Mouse (Mus musculus) ovary, postnatal 14 days (tissue): ENCODE data around the gene Map3k14.
A peak's percentile ranks its signal among the peaks of the same experiment; 100 is the strongest.
"Not testable (repeated sequence)": the region's sequence is repeated elsewhere in the genome, so short reads cannot be mapped to it uniquely, and the experiment has no call there.

Experiments used
- DNase-seq: peaks from one replicate; pipeline ENCODE4 v3.0.0; 2022; ENCODE audit warnings: low spot score

The Map3k14 gene

DNA sequence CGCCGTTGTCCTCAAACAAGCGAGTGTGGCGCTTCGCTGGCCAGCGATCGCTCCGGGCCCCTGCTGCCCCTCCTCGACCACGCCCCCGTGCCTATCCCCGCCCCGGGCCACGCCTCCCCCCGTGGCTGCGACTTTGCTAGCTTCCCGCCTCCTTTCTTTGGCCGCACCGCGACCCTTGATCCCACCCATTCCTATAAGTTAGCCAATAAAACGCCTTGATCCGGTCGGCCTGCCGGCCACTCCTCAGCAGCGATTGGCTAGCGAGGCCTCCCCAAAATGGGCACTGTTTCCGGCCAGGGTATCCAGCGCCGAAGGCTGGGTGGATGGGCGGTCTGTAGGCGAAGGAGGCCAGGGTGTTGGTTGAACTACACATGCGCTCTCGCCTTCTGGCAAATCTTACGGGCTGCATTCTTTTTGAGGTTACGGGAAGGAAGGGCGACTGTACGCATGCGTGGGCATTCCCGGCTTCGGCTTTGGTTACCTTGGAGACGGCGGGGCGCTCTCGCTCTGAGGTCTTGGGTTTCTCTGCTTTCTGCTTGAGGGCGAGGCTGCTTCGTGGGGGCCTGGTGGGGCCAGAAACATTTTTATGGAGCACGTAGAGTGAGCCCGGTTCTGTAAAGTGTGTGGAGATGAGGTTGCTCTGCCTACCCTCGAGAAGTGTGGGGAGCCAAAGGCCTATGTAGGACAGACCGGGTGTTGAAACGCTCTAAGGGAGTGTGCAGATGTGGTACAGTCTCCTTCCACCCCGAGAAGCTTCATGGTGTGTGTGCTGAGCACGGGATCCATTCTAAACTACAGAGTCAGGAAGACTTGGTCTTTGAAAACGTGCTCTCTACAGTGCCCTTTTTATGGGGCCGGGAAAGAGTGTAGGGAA is at the start of gene Map3k14:
Gene Map3k14 (minus strand): TSS at position 127 of the 874 bp plus-strand sequence.
- peak; percentile 99 for DNase-seq

- DNase-seq, result no peak
These were observed 48.1 kb upstream of the Map3k14 start for GRCm38 (mm10) chr11:103315379-103315778.

- DNase-seq, result no peak
These were observed 47.6 kb upstream of the Map3k14 start for GRCm38 (mm10) chr11:103314736-103315374.

- DNase-seq, result no peak
These were observed 46.3 kb upstream of the Map3k14 start for GRCm38 (mm10) chr11:103313542-103313941.

- no peak for DNase-seq
These were observed 45.5 kb upstream of the Map3k14 start for GRCm38 (mm10) chr11:103312655-103313255.

GRCm38 (mm10) chr11:103311960-103312611 is 44.8 kb upstream of the Map3k14 start:
- peak; percentile 39 for DNase-seq

GRCm38 (mm10) chr11:103309956-103310574 is 42.8 kb upstream of the Map3k14 start:
- no peak for DNase-seq

- no peak for DNase-seq
These were observed 40.6 kb upstream of the Map3k14 start for GRCm38 (mm10) chr11:103307910-103308309.

- DNase-seq, result no peak
These were observed 37.3 kb upstream of the Map3k14 start for GRCm38 (mm10) chr11:103304525-103304924.

- no peak for DNase-seq
These were observed 27.5 kb upstream of the Map3k14 start for GRCm38 (mm10) chr11:103294772-103295171.

GRCm38 (mm10) chr11:103294066-103294465 is 26.8 kb upstream of the Map3k14 start:
- DNase-seq, result no peak

- no peak for DNase-seq
These were observed 25.6 kb upstream of the Map3k14 start for GRCm38 (mm10) chr11:103292890-103293287.

DNA sequence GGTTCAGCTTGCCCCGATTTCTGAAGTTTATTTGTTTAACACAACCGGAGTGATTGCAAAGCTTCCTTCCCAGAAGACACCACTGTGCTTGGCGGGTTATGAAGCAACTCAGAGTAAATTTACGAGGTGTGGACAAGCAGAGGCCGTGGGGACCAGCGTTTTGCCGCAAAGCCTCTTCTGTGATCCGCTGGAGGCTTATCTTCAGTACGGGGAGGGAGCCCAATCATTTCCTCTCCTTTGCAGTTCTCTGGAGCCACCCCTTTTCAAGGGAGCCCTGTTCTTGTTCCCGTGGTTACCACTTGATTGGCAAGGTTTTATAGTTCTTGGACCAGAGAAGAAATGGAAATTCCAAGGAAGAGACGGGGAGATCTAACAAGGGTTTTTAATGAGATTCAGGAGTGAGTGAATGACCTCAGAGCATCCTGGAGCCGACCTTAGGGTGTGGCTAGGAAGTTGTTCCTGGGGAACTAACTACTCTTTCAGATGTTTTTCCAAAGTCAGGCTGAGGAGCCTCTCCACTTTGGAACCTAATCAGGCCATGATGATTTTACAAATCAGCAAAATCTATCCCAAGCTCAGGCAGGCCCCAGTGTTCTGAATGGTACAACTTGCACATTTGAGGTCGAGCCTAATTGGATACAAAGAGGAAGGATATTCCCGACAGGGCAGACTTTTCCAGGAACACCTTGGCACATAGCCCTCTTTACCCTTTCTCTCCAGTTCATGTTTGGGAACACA is 25.0 kb upstream of the Map3k14 start:
- DNase-seq, result no peak

- not testable (repeated sequence) for DNase-seq
These were observed 23.6 kb upstream of the Map3k14 start for GRCm38 (mm10) chr11:103290841-103291240.

DNA sequence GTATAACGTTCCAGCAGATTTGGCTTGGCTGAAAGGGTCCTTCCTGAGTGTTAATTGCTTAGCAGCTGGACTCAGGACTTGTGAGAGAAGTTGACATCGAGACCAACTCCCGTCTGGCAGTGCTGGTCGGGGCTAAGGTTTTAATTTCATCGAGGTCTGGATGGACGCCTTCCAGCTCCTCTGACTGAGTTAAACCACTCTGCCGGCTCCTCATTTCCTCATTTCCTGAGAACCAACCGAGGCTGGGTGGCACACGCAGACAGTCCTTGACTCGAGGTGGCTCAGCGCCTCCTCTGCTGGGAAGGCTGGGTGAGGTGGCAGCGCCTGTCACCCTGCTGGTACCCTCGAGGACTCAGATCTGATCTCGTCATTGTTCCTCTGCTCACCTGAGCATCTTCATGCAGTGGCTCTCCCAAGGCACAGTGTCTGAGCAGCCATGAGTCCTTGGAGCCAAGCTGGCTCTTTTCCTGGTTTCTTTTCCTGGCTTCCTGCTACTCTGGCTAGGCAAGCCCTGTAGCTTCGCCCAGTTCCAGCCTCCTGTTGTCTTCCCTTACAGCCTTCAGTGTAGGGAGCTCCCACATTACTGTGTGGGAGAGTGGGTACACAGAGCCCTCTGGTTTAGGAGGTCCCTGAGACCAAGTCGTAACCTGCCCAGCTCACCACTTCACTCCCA is 21.2 kb upstream of the Map3k14 start:
- DNase-seq, result no peak

DNA sequence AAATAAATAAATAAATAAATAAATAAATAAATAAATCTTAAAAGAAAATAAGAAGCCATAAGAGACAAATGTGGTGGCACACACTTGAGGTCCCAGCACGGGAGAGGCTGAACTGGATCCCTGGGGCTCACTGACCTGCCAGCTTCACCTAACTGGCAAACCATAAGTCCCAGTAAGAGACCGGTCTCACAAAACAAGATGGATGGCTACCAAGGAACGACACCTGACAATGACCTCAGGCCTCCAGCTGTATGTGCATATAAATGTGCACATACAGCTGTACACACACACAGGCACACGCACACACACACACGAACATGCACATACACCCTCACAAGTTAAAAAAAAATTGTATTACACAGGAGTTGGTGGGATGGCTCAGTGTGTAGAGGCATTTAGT is 19.6 kb upstream of the Map3k14 start:
- DNase-seq, result no peak

GRCm38 (mm10) chr11:103285951-103286350 is 18.7 kb upstream of the Map3k14 start:
- no peak for DNase-seq

GRCm38 (mm10) chr11:103285276-103285675 is 18.0 kb upstream of the Map3k14 start:
- DNase-seq, result no peak

- DNase-seq, result no peak
These were observed 14.5 kb upstream of the Map3k14 start for GRCm38 (mm10) chr11:103281784-103282183.

DNA sequence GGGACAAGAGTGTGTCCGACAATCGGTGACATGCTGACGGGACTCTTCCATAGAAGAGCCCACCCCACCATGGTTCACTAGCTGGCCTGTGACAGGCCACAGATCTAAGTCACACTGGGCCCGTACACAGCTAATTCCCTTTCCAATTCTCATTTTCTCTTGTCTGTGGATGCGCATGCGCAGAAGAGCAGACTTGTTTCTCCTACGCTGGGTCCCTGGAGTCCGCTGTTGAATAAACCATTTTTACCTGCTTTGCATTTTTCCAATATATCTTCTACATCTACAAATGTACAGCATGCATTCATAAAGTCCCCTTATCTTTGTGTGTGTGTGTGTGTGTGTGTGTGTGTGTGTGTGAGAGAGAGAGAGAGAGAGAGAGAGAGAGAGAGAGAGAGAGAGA is 9.2 kb upstream of the Map3k14 start:
- no peak for DNase-seq

DNA sequence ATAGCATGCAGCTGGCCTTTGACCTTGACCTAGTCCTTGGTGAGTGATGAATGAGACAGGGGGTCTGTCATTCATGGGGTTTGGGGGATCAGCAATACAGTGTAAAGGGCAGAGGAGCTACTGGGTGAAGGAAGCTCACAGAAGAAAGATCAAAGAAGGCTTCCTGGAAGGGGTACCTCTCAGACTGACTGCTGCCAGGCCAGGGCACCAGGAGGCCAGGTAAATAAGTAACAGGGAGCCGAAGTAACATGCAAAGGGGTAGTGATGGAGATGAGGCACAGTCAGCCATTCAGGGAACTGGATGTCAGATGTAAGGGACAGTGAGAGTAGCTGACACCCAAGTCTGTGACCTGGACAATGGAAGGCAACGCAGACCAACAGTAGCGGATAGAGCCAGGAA is 5.6 kb upstream of the Map3k14 start:
- DNase-seq, result no peak
